Mouse (Mus musculus): ENCODE measurements around the gene Glis3. TPM values are rescaled to one million over a fixed set of nuclear protein-coding genes. Genes with fewer than 3 reads are reported as not detected.

The Glis3 gene
- polyA plus RNA-seq, 1 experiment from 2014 or later: 2.9 TPM

- Histone ChIP-seq H3K9ac (ENCODE audit: low read depth, low read length) (no peak overlapping the region), H3K27ac (ENCODE audit: low read depth, low read length) (no peak overlapping the region), H3K4me1 (replicated peaks; ENCODE audit: control insufficient read depth, insufficient read depth, low read length) (no peaks in the 10 kb centered on the region), H3K4me3 (ENCODE audit: low read depth, low read length) (no peak overlapping the region), H3K4me2 (replicated peaks; ENCODE audit: low read depth, low read length) (no peak overlapping the region), H3K9me3 (ENCODE audit: control insufficient read depth, low read length) (no peaks in the 10 kb centered on the region), H3K27me3 (ENCODE audit: control insufficient read depth, insufficient read depth, low read length) (no peaks in the 10 kb centered on the region), H3K36me3 (ENCODE audit: control insufficient read depth, insufficient read depth, low read length) (no peaks in the 10 kb centered on the region)
- 83% methylated on average over 5 of the region's 5 CpGs for WGBS
- ATAC-seq (ENCODE audit: low FRiP score) (no peak), DNase-seq (ENCODE audit: low spot score) (no peak)
Observed at GRCm38 (mm10) chr19:28235571-28235970, 444.3 kb downstream of the Glis3 start.

GRCm38 (mm10) chr19:28235096-28235495, 444.8 kb downstream of the Glis3 start:
- Histone ChIP-seq H3K4me3 (ENCODE audit: low read depth, low read length) (no peak overlapping the region), H3K9ac (ENCODE audit: low read depth, low read length) (no peak overlapping the region), H3K27ac (ENCODE audit: low read depth, low read length) (no peak overlapping the region), H3K9me3 (ENCODE audit: control insufficient read depth, low read length) (no peaks in the 10 kb centered on the region), H3K36me3 (ENCODE audit: control insufficient read depth, insufficient read depth, low read length) (no peaks in the 10 kb centered on the region), H3K4me2 (replicated peaks; ENCODE audit: low read depth, low read length) (no peak overlapping the region), H3K27me3 (ENCODE audit: control insufficient read depth, insufficient read depth, low read length) (no peaks in the 10 kb centered on the region), H3K4me1 (replicated peaks; ENCODE audit: control insufficient read depth, insufficient read depth, low read length) (no peaks in the 10 kb centered on the region)
- WGBS: 89% methylated on average over 9 of the region's 9 CpGs
- ATAC-seq (ENCODE audit: low FRiP score) (no peak), DNase-seq (ENCODE audit: low spot score) (no peak)

GRCm38 (mm10) chr19:28234676-28235075, 445.2 kb downstream of the Glis3 start:
- WGBS: 93% methylated on average over 2 of the region's 2 CpGs
- no peak overlapping the region for H3K4me3 ChIP-seq (ENCODE audit: low read depth, low read length)
- H3K4me1 ChIP-seq (replicated peaks; ENCODE audit: control insufficient read depth, insufficient read depth, low read length): no peaks in the 10 kb centered on the region
- no peak overlapping the region for H3K27ac ChIP-seq (ENCODE audit: low read depth, low read length)
- no peak for ATAC-seq (ENCODE audit: low FRiP score)
- no peak for DNase-seq (ENCODE audit: low spot score)
- no peaks in the 10 kb centered on the region for H3K27me3 ChIP-seq (ENCODE audit: control insufficient read depth, insufficient read depth, low read length)
- H3K36me3 ChIP-seq (ENCODE audit: control insufficient read depth, insufficient read depth, low read length): no peaks in the 10 kb centered on the region
- H3K9ac ChIP-seq (ENCODE audit: low read depth, low read length): no peak overlapping the region
- H3K9me3 ChIP-seq (ENCODE audit: control insufficient read depth, low read length): no peaks in the 10 kb centered on the region
- H3K4me2 ChIP-seq (replicated peaks; ENCODE audit: low read depth, low read length): no peak overlapping the region

- no peaks in the 10 kb centered on the region for H3K27me3 ChIP-seq (ENCODE audit: control insufficient read depth, insufficient read depth, low read length)
- ATAC-seq (ENCODE audit: low FRiP score): no peak
- H3K9ac ChIP-seq (ENCODE audit: low read depth, low read length): no peak overlapping the region
- H3K36me3 ChIP-seq (ENCODE audit: control insufficient read depth, insufficient read depth, low read length): no peaks in the 10 kb centered on the region
- no peak overlapping the region for H3K4me2 ChIP-seq (replicated peaks; ENCODE audit: low read depth, low read length)
- no peaks in the 10 kb centered on the region for H3K9me3 ChIP-seq (ENCODE audit: control insufficient read depth, low read length)
- no peak overlapping the region for H3K4me3 ChIP-seq (ENCODE audit: low read depth, low read length)
- WGBS: 64% methylated on average over 3 of the region's 3 CpGs
- no peaks in the 10 kb centered on the region for H3K4me1 ChIP-seq (replicated peaks; ENCODE audit: control insufficient read depth, insufficient read depth, low read length)
- H3K27ac ChIP-seq (ENCODE audit: low read depth, low read length): no peak overlapping the region
- DNase-seq (ENCODE audit: low spot score): no peak
Observed at GRCm38 (mm10) chr19:28231511-28231910, 448.4 kb downstream of the Glis3 start.

- 72% methylated on average over 10 of the region's 10 CpGs for WGBS
Observed at GRCm38 (mm10) chr19:28227526-28227925, 452.4 kb downstream of the Glis3 start.

DNA sequence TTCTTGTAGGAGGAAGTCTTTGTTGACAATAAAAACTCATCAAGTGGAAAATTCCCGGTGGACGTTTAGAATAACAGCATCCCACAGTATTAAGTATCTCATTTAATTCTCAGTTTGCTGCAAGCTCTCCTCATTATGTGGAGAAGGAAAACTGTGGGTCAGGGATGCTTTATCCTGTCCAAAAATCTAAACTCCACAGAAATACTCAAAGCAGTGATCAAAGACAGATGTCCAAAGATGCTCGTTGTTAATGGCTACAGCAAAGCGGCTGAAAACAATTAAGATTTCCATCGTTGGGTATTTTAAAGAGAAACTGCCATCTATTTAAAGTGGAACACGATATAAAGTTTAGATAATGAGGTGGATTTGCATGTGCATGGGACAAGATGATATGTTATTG, 454.2 kb downstream of the Glis3 start:
- ATAC-seq (ENCODE audit: low FRiP score): no peak
- Histone ChIP-seq H3K27me3 (ENCODE audit: control insufficient read depth, insufficient read depth, low read length) (no peaks in the 10 kb centered on the region), H3K36me3 (ENCODE audit: control insufficient read depth, insufficient read depth, low read length) (no peaks in the 10 kb centered on the region), H3K9me3 (ENCODE audit: control insufficient read depth, low read length) (no peaks in the 10 kb centered on the region), H3K4me2 (replicated peaks; ENCODE audit: low read depth, low read length) (no peak overlapping the region), H3K4me3 (ENCODE audit: low read depth, low read length) (no peak overlapping the region), H3K4me1 (replicated peaks; ENCODE audit: control insufficient read depth, insufficient read depth, low read length) (no peaks in the 10 kb centered on the region), H3K27ac (ENCODE audit: low read depth, low read length) (no peak overlapping the region), H3K9ac (ENCODE audit: low read depth, low read length) (no peak overlapping the region)
- 74% methylated on average over 6 of the region's 6 CpGs for WGBS
- no peak for DNase-seq (ENCODE audit: low spot score)

More at GRCm38 (mm10) chr19:28227526-28227925, 452.4 kb downstream of the Glis3 start:
- Histone ChIP-seq H3K9ac (ENCODE audit: low read depth, low read length) (no peak overlapping the region), H3K9me3 (ENCODE audit: control insufficient read depth, low read length) (no peaks in the 10 kb centered on the region), H3K4me3 (ENCODE audit: low read depth, low read length) (no peak overlapping the region), H3K27me3 (ENCODE audit: control insufficient read depth, insufficient read depth, low read length) (no peaks in the 10 kb centered on the region), H3K36me3 (ENCODE audit: control insufficient read depth, insufficient read depth, low read length) (no peaks in the 10 kb centered on the region), H3K4me1 (replicated peaks; ENCODE audit: control insufficient read depth, insufficient read depth, low read length) (no peaks in the 10 kb centered on the region), H3K4me2 (replicated peaks; ENCODE audit: low read depth, low read length) (no peak overlapping the region), H3K27ac (ENCODE audit: low read depth, low read length) (no peak overlapping the region)
- DNase-seq (ENCODE audit: low spot score) (no peak), ATAC-seq (ENCODE audit: low FRiP score) (no peak)

DNA sequence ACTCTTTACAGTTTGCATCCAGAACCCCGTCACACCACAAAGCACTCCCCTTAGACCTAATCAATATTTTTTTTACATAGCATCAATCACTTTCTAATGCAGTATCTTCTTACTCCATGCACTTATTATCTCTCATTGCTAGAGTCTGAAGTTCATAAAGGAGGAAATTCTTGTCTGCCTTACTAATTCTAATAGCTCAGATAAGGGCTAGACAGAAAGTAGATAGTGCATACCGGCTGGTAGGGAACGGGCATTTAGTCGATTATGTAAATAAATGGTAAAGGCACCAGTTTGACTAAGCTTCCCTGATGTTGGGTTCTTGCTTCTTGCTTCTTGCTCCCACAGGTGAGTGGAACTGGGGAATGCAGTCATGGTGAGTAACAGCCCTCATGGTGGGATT, 468.2 kb downstream of the Glis3 start:
- DNase-seq (ENCODE audit: low spot score): no peak
- WGBS: 93% methylated on average over 4 of the region's 4 CpGs

More for the DNA sequence above, 468.2 kb downstream of the Glis3 start:
- Histone ChIP-seq H3K27me3 (ENCODE audit: control insufficient read depth, insufficient read depth, low read length) (no peaks in the 10 kb centered on the region), H3K27ac (ENCODE audit: low read depth, low read length) (no peak overlapping the region), H3K36me3 (ENCODE audit: control insufficient read depth, insufficient read depth, low read length) (no peaks in the 10 kb centered on the region), H3K4me2 (replicated peaks; ENCODE audit: low read depth, low read length) (no peak overlapping the region), H3K9ac (ENCODE audit: low read depth, low read length) (no peak overlapping the region), H3K9me3 (ENCODE audit: control insufficient read depth, low read length) (no peaks in the 10 kb centered on the region), H3K4me1 (replicated peaks; ENCODE audit: control insufficient read depth, insufficient read depth, low read length) (no peaks in the 10 kb centered on the region), H3K4me3 (ENCODE audit: low read depth, low read length) (no peak overlapping the region)
- no peak for ATAC-seq (ENCODE audit: low FRiP score)

Other genes with a start within 250 kb of the Glis3 start
- gene Slc1a1, start 155.0 kb upstream of the Glis3 start, polyA plus RNA-seq (2014; fragmentation: Nextera tagmentation; extraction: Ambion mirVana): 1.2 TPM in 2 replicates

Data from hindbrain, embryonic 11.5 days (tissue).